Mouse (Mus musculus) CD4-positive, CD25-positive, alpha-beta regulatory T cell, adult 2 months (primary cell): Measurements from ENCODE around the gene Pex16.

Experiments used
- DNase-seq: peaks from one replicate; pipeline ENCODE4 v3.0.0-alpha.2; 2012; ENCODE audit warnings: low read depth, low spot score

Gene Pex16

DNA sequence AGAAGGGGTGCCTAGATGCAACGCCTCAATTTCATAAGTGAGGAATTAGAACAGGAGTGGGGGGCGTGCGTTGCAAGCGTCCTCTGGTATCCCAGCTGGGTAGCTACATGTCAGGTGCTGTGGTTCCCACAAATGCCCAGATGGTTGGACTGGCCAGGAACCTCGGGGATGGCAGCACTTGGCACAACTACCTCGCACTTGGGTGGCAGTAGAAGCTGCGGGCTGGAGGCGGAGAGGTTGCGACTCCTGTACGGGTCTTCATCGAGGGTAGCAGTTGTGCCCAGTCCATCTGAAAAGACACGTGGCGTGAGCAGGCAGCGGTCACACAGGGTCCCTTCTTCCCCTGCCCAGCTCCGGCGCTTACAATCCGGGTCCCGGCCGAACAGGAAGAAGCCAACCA, 4.1 kb upstream of the Pex16 start:
- DNase-seq, result no peak

DNA sequence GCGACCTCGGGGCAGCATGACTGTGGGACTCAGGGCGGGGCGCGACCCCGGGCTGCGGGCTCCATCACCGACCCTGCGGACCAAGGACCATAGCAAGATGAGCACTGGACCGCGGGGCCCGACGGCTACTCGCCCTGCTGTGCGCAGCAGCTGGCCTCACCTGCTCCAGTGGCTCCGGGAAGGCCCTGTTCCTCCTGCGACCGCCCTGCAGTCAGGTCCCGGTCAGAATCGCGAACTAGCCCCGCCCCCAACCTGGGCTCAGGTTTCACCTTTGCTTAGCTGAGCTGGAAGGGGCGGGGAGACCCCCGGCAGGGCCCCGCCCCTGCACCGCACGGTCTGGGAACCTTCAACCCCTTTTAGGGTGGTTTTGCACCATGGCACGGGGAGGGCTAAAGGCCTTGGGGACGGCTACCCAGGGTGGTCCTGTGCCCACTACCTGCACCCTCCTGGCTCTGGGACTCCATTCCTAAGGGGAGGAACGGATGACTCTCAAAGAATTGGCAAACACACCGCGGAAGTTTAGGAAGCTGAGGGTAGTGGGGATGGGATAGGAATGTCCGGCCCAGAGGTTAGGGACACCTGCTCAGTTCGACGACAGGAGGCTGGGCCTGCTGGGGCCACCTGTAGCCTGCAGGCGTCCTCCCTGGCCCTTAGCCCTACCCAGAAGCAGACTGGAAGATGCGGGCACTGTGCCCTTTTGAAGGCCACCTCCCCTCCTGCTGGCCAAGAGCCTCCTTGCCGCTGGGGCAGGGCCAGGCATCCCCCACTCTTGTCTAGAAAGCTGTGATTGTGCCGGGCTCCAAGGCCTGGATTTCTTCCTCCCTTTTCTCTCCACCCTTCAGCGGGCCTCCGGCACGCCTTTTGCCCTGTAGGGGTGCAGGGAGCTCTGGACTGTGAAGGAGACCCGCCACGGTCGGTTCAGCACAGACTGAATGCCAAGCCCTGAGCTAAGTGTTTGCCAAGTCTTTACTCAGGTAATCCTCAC, 3.4 kb upstream of the Pex16 start:
- DNase-seq, result peak; percentile 56

DNA sequence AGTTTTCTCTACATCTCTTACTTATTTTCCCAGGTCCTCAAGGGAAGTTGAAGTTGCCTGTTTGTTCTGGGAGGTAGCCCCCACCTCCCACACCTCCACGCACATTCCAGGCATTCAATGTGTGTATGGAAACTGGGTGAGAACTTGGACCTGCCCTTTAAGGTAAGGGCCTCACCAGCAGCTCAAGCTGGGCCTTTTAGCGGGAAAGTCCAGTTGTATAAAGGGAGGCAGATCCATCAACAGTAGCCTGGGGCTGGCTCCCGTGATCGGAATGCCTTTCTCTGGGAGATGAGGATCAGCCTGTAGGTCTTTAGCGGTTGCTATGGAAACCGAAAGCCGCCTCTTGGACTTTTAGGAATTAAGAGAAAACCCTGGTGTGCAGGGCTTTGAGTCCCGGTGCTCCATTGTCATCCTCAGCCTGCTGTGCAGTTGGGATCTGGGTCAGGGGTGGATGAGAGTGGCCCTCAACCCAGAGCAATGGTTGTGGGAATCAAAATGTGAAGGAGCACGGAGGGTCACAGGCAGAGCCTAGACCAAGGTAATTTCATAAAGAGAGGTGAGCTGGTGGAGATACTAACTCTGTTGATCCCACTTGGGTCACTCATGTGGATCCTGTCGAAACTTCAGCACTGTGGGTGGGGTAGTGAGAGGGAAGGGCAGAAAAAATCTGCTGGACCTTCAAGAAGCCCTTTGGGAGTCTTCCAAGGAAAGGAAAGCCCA, 2.3 kb upstream of the Pex16 start:
- no peak for DNase-seq

DNA sequence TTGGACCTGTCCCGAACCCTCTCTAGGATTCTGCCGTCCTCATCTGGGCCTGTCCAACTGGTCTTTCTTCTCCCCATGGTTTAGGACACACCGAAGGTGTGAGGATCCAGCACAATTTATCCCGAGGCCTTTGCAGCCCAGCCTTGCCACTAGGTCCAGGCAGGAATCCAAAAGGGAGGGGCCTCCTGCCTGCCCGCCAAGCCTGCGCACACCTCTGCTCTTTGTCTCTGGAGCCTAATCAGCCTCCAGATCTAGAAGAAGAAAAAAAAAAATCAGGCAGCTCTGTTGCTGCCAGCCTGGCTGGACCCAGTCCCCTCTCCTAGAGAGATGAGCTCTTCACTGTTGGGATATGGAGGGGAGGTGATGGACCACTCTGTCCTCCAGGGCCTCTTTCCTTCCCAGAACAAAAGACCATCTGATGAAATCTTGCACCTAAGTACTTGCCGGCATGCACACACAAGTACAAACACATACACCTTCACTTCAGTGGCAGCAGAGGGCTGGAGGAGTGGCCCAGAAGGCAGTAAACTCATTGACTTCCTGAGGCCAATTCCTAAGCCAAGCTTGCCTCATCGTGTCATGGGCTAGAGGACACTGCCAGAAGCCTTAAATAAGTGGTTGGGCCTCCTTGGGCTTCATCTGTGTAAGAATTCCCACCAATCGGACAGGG, 1.6 kb upstream of the Pex16 start:
- no peak for DNase-seq

DNA sequence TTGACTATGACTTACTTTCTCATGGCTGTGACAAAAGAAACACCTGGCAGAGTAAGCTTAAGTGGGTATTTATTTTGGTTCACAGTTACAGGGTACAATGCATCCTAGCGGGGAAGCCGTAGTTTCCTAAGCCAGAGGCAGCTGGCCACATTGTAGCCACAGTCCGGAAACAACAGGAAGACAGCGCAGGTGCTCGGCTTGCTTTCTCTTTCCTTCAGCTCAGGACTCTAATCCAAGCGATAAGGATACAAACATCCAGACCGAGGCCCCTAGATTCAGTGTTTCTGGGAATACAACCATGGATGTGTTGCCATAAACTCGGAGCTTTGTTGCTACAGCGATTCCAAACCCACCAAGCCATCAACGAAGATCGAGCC, 1.1 kb upstream of the Pex16 start:
- DNase-seq, result no peak

DNA sequence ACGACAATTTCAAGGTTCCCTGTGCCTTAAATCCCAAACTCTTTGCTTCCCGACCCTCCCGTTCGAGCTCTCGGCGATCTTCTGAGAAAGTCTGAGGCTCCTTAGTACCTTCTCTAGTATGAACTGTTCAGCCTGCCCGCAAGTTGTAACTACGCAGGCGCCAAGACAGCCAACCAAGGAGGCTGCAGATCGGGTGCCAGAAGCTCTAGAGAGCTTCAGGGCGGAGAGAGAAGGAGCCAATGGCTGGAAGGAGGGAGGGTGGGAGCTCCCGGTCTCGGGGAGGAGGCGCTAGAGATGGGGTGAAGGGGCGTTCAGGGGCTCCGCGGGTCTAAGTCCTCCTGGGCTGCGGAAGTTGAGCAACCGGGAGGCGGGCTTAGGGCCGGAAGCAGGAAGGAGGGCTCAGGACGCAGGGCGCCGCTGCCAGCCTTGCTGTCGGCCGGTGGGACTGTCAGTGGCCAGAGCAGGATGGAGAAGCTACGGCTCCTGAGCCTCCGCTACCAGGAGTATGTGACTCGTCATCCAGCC, 685 bp downstream of the Pex16 start:
- DNase-seq, result peak; percentile 96

DNA sequence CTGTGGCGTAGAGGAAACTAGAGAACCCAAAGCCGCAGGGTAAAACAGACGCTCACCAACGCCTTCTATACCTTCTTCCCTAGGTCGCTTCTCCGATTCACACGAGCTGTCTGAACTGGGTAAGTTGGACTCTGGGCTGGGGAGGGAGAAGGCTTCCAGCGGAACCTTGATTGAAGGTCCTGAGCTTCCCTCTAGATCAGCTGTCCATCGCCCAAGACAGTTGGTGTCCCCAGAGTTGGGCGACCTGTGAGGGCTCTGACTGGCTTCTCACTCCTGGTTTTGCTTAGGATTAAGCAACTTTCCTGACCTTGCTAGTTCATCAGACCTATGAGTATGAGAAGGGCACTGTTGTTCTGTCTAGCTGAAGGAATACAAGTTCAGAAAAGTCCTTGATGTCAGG, 1.3 kb downstream of the Pex16 start:
- DNase-seq, result no peak

DNA sequence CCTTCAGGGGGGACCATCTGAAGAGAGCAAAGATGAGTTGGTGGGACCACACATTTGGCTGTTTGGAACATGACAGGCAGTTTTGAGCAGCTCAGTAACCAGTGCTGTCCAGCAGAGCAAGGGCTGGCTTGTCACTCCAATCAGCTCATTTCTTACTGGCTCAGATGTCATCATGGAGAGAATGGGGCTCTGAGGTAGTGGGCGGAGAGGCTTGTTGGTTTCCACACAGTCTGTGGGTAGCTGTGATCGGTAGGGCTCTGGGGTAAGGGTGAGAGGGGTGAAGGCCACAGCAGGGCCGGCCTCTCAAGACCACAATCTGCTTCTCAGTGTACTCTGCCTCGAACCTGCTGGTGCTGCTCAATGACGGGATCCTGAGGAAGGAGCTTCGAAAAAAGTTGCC, 1.8 kb downstream of the Pex16 start:
- peak; percentile 26 for DNase-seq

DNA sequence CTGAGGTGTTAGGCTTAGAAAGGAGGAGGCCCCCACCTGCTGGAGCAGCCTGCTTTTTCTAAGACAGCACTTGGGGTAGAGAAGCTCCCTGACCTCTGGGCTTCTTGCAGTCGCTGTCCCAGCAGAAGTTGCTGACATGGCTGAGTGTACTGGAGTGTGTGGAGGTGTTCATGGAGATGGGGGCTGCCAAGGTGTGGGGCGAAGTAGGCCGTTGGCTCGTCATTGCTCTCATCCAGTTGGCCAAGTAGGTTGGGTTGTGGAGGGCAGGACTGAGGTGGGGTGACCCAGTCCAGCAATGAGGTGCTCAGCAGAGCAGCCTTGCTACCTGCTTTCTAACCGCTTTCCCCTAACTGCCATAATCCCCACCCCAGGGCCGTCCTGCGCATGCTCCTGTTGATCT, 2.8 kb downstream of the Pex16 start:
- no peak for DNase-seq

DNA sequence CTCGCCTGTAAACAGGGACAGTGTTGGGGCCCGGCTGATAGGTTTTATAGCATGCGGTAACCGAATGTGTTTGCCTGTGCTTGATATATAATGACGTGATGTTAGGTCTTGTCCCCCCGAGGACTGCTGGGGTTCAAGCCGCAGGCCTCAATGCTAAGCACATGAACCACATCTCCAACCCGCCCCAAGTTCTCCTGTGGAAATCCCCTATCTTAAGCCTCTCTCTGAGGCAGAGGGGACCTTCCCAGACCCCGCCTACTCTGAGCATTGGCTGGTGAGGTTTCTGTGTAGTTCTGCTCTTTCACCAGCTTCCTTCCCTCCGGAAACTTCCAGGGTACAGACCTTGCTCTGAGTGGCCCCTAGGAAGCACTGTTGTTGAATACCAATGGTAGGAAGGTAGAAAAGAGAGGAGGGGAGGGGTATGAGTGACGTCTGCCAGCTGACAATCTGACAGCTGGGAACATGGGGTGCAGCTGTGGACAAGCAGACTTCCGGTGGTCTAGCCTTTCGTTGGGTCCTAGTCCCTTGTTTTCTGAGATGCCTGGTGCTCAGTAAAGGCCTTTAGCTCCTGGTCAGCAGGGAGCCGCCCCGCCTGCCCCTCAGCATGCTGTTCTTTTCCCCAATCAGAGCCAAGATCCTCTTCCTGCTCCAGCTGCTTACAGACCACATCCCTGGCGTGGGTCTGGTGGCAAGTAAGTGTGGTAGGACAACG, 5.5 kb downstream of the Pex16 start:
- DNase-seq, result peak; percentile 83

DNA sequence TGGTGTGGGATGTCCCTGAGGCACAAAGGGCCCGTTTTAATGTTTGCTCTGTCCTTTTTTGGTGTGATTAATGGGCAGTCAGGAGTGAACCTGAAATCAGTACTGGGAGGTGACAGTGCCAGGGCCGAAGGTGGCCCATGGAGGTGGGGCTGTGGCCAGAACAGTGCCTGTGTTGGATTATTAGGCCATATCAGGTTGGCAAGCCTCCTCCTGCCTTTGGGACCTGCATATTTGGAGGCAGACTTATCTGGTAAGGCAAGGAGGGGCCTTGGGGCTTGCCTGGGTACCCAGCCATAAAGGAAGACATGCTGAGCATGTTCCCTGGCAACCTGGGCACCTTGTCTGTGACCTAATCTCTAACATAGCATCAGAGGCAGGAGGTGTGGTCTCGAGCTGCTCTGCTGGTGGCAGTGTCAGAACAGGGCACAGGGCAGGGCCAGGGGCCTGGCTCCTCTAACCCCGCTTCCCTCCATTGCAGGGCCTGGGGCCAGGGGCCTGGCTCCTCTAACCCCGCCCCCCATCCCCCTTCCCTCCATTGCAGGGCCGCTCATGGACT, 6.1 kb downstream of the Pex16 start:
- peak; percentile 43 for DNase-seq

DNA sequence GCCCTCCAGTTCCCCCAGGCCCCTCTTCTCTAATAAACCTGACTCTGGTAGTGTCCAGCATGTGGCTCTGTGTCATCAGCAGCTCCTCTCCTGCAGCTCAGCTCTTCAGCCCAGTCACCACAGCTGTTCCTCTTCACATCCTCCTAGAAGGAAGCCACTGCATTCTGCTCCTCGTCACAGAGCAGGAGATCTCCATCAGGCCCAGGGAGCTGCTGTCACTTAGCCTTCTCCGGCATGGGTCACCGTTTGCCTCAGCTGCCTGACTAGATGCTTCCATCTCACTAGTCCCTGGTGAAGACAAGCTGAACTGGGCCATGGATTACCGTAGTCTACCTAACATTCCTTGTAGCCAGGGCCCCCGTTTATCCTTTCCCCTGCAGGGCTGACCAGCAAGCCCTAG, 6.7 kb downstream of the Pex16 start:
- DNase-seq, result no peak

DNA sequence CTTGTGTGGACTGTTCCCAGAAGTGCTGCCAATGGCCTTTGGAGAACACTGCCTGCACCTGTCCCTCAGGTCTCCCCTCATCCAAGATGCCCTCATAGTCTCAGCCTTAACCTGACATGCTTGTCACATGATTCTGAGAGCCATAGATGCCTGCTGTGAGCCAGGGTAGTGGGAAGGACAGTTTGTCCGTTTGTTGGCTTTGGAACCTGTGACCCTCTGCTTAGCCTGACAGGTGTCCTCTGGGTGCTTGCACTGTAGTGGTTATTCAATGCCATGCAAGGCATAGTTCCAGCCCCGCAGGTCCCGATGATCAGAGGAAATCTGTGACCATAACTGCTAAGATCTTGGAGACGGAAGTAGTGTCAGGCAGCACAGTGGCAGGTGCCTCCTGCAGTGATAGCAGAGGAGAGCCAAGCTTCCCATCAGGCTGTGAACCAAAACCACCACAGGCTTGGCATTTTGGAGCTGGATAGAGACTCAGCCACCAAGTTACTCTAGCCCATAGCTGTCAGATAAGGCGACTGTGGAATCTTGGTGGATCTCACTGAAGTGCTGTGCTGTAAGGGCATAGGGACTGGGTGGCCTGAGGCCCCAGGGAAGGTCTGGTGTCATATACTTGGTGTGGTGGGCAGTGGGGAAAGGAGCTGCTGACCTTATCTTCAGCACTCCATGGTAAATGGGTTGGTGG, 7.6 kb downstream of the Pex16 start, which contains the start of gene 1700029I15Rik:
1700029I15Rik (plus strand) TSS at position 638 of the 688 bp plus-strand sequence.
- no peak for DNase-seq

DNA sequence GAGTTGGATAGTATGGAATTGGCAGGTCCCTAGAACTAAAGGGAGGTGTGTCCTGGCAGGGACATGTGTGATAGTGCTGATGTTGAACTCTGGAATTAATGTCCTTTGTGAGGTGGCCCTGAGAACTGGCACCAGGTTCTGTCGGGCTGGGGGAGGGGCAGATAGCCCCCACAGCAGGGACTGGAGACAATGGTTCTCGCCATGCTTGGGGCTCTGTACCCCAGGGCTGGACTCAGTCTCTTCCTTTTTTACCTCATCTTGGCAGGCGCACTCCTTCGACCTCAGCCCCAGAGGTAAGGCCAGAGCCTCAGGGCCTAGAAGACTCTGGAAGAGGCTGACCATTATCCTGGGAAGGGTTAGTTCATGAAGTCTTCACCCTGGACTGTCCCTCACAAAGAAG, 8.3 kb downstream of the Pex16 start:
- DNase-seq, result no peak

DNA sequence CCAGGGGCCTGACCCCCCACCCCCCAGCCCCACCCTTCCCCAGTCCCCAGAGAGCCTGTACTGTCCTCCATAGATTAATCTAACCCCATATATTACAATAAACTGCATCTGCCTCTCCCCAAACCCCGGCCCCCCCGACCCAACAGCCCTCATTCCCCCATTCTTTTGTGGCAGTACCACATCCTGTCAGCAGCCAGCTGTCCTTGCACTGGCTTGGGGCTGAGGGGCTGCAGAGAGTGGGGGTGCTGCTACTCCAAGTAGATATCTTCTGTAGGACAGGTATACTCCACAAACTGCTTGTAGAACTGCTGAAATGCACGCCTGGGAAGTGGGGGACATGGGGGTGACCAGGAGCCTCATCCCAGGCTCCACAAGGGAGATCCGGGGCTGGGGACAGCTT, 9.6 kb downstream of the Pex16 start:
- DNase-seq, result no peak

DNA sequence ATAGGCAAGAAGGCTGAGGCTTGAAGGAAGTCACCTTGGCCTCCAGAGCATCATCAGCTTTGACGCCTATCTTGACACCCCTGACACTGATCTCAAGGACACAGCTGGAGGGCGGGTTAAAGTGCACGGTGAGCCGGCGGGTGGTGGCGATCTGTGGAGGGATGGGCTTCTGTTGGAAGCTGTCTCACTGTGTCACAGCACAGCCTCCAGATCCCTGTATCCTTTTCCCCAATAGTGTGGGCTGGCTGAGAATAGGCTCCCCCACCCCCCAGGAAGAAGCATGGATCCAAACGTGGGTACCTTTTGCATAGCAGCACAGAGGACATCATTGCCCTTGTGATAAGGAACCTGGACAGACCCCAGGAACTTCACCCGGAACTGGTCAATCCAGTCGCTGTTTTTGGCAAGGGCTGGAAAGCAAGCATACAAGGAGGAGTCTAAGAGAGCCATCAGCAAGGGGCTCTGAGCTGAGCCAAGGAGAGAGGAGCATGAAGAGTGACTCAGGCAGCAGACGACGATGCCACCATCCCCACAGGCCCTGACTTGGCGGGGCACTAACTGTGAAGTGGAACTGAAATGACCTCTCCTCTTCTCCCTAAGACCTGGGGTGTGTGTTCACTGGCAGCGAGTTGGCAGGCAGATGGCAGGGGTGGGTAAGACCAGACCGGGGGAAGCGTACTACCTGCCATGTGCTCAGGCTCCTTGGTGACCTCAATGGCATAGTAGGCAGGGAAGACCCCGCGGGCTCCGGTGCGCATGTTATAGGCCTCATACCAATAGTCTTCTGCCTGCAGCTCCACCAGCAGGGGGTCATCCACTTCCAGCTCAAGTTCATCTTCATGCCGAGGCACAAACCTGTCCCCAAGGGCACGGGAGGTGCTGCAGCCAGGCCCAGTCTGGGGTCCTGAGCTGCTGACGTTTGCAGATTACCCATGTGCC, 10.9 kb downstream of the Pex16 start:
- no peak for DNase-seq

DNA sequence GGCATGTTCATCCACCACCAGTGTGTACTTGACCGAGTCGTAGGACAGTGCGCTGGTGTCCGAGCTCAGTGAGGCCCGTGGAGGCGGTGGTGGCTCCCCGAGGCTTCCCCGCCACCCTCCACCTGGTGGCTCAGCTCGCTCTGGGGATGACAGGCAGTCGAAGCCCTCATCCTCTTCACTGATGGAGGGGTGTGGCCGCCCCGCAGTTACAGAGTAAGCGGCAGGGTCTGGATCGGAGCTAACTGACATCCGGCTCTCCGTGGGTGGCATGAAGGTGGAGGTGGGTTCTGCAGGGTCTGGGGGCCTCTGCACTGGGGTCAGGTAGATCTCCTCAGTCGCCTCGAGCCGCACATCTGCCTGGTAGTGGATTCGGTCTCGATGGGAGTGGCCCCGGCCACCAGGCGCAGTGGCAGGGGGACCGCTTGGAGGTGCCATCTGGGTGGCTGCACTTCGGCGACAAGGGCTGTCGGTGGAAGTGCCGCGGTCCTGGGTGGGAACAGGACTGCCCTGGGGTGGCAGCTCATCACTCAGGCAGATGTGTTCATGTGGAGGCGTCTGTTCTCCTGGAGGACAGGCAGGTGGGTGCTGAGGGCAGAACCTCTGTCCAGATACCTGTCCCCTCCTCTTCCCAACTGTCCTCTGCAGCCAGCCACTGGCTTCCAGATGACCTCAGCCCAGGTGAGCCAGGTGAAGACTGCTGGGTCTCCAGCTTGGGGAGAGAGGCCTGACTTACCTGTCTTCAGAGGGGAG, 12.5 kb downstream of the Pex16 start:
- DNase-seq, result no peak

DNA sequence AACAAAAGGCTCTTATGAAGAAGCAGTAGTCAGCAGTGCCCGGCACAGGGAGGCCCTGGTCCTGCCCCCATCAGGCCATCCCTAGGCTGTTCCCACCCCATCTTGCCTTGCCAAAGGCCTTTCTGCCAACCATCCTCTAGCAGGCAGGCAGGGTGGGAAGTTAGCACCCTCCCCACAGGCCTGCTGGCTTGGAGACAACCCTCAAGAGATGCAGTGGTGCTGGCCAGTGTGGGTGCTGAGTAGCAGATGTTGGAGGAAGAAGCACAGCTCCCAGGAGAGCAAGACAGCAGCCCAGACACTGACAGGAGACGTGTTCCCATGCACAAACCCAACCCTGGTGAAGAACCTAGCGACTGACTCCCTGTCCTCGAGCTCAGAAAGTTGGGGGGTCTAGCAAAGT, 13.2 kb downstream of the Pex16 start:
- DNase-seq, result no peak

DNA sequence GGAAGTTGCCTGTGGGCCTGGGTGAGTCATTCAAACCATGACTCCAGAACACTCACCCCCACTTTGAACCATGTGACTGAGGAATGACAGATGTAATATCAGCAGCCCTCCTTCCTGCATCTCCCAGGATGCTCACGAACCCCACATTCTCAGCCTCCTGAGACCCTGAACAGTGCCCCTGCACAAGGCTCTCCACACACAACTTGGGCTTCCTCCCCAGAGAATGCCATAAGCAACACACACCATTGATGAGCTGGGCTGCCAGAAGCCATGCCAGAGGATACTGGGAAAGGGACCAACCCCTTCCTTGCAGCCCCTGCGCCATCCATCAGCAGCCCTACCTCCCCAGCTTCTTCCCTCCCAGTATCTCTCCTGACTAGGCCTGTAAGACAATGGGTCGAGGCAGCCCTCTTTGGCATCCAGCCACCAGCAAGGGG, 13.6 kb downstream of the Pex16 start:
- no peak for DNase-seq
